Mouse (Mus musculus) left cerebral cortex, adult 18-20 months (tissue): Measurements from ENCODE around the gene Mpst. TPM values are rescaled to one million over a fixed set of nuclear protein-coding genes. Genes with fewer than 3 reads are reported as not detected.

Experiments used
- DNase-seq, 2 experiments: peaks; one replicate each; pipeline ENCODE4 v3.0.0; 2021 to 2022; ENCODE audit warnings: low spot score in 2 of 2, mixed read lengths in 1 of 2
- total RNA-seq, 2 experiments: library from RNA; stranded (reverse); gene quantifications; 2 replicates each; pipeline ENCODE4 v1.2.3; 2021

The Mpst gene
- total RNA-seq, 2 experiments from 2014 or later = 28.4 to 33.0 TPM

DNA sequence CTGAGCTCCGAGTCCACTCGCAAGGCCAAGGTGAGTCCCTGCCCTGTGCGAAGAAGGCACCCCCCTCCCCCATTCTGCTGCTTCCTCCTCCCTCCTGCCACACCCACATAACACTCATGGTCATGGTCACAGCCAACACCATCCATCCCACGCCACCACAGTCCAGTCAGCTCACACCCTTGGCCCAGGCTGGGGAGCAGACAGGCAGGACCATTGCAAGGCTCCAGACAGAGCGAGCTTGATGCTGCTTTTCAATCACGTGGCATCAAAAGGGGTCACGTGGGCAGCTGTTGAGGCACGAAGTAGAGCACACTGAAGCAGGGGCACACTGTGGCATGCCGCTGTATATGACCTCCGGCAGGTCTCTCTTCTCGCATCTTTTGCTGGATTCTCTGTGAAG lies 29.5 kb downstream of the Mpst start:
- DNase-seq = no peak

DNA sequence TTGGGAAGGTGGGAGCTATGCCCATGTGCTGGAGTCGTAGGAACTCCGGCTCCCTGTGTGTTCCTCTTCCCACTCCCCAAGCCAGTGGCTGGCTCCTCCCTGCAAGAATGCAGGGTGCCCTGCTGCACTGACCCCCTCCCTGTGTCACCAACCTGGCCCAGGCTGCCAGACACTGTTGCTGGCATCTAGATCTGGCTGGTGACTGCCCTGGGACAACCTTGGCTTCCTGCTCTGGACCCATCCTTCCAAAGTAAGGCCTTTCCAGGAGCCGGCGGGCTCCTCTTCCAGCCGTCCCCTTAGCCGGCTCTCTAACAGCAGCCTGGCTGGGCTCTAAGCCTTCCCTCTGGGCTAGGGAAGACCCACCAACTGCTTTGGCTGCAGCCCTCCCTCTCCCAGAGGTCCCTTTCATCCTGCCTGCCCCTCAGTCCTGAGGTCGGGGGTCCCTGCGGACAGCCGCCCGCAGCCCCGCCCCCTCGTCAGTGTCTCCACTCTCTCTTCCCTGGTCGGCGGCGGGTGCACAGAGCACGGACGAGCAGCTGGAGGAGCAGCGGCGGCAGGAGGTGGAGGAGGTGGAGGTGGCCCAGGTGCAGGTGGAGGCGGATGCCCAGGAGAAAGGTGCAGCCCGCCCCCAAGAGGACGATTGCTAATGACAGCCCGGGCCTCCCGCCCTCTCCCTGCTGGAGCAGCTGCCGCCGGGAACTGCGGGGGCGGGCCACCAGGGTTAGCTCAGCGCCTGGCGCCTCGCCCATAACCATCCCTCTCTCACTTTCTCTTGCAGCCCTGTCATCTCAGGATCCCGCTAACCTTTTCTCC lies 30.4 kb downstream of the Mpst start:
- DNase-seq = peak; percentile 90 to 94

DNA sequence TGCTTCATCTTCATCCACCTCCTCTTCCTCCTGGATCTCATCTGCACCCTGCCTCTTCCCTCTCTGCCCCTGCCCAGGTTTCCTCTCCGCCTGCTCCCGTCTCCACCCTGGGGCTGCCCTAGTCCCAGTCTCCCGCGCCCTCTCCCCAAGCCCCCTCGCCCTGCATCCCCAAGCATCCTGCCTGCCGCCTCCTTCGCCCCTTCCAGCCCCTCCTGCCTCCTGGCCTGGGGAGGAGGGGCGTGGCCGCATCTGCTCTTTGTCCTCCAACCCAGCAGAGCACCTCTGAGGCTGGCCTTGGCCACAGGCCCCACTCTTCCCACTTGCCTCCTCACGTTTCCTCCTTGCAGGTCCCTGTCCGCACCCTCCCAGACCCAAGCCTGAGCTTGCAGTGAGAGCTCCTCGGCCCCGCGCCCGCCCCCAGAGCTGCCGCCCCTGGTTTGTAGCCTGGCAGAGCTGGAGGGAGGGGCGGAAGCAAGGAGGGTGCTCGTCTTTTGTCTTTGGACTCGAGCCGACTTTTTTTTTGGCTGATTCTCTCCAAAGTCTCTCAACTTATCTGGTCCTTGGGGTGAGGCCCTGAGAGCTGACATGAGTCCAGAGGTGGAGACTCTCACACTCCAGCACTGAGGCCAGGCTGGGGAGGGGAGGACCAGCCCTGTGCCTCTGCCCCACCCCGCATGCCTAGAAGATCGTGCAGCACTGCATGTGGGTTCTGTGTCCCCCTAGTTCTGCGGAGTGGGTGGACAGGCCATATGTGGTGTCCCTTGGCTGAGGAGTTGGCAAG lies 31.2 kb downstream of the Mpst start:
- DNase-seq = peak; percentile 70 to 88

DNA sequence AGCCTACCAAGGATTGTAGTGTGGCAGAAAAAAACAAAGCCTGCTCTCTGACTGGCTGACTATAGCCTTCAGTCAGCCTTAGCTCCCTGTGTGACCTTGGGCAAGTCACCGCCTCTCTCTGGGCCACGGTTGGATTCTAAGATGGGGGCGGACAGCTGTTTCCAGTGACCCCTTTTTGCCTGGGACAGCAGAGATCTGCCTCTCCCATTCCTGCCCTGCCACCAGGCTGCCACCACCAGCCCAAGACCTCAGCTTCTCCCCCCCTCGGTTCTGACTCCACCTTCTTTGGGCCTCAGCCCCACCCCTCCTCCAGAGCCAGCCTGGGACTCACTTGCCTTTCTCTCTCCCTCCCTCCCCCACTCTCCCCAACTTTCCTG lies 31.8 kb downstream of the Mpst start:
- no peak for DNase-seq

DNA sequence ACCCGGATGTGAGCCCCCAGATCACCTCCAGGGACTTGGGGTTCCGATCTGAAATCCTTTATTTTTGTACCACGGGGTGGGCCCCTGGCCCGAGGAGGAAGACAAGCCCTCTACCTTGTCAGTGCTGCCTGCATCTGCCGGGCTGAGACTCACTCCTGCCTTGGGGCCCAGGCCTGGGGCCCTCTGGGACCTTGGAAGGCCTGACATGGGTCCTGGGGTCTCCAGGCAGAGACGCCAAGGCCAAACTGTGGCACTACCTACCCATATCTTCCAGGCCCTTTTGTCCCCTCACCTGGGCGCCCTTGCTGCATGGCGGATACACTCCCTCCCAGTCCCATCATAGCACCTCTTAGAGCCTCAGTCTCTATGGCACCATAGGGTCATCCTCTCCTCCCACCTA lies 32.3 kb downstream of the Mpst start:
- DNase-seq = no peak

DNA sequence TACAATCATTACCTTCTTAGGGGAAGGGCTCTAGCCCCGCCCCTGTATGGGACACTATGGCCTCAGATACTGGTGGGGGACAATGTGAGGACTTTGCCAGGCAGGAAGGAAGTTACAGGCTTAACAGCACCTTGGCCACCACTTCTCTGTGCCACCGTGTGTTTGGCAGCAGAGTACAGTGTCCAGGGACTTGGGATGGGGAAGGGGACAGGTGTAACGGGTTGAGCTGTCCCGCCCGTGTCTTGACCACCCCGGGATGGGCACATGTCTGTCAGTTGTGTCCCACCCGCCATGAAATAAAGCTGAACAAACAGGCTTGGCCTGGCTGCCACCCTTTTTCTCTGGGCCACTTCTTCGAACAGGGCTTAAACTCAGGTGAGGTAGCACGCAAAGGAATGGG lies 32.8 kb downstream of the Mpst start:
- no peak for DNase-seq

DNA sequence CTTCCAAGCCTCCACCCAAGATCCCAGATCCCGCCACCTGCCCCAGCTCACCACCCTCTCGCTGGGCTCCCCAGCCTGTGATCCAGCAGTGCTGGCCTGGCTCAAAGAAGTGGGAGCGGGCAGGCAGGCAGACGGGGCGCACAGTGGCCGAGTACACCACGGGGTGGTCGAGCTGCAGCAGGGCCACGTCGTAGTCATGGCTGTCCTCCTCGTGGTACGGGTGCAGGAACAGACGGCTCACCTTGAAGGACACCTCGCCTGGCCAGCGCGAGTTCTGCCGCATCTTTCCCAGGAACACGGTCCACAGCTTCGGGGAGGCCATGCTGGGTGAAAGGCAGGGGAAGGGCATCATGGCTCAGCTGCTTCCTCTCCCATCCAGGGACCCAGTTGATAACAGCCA lies 36.0 kb downstream of the Mpst start:
- no peak for DNase-seq

DNA sequence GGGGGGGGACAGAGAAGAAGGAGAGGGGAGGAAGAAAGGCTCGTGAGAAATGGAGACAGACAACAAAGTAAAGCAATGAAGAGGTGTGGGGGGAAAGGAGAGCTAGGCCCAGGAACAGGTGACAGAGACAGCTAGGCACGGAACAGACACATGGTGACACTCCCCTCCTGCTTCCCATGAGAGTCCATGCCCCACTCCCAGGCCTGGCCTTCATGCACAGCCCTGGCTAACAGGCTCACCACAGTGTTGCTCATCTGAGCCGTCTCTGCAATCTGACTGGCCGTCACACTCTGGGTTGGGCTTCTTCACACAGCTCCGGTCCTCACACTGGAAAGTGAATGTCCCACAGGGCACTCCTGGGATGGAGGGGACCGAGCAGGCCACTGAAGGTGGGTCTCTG lies 37.6 kb downstream of the Mpst start:
- DNase-seq = no peak

DNA sequence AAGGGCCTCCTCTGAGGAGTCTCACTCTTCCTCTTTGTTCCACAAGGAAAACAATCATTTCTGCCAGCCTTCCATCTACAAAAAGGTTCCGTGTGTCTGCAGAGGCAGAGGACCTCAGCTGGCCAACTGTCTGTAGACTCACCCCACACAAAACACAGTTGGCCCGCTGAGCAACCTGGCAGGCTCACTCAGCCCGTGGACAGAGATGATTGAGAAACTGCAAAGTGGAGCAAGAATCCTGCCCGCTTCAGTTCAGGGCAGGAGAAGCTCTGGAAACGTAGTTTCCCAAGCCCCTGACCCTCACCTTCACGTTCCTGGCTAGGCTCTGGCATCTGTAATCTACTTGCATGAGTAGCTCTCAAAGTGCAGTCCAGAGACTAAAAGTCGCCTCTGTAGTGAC lies 40.9 kb downstream of the Mpst start:
- DNase-seq = no peak

DNA sequence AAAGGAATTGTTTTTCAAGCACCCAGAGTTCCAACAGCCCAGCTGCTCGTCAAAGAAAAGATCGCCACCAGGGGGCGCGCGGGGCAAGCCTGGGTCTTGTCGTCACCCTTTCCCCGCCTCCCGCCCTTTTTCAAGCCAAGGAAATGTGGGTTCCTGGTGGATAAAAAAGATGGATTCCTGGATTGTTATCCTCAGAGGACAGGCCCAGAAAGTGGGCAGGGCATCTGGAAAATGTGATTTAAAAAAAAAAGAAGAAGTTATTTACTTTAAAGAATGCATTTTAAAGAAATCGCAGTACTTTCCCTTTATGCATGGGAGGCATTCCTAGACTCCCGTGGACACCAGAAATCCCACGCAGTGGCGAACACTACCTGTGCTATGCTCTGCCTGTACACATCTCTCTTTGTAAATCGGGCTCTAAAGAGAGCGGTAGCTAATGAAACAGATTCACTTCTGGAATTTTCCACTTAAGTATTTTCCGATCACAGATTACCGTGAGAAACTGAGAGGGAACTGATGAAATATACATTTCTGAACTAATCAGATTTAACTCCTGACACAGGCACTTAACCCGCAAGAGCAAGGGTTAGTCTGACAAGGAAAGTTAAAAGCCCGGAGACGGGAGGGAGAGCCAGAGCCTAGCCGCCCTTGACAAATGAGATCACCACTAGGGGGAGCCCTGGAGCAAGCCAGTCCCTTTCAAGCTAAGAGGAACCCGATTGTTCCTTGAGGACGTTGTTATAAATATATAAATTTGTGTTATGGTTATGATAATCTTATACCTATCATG lies 41.7 kb downstream of the Mpst start:
- peak; percentile 96 to 99 for DNase-seq

DNA sequence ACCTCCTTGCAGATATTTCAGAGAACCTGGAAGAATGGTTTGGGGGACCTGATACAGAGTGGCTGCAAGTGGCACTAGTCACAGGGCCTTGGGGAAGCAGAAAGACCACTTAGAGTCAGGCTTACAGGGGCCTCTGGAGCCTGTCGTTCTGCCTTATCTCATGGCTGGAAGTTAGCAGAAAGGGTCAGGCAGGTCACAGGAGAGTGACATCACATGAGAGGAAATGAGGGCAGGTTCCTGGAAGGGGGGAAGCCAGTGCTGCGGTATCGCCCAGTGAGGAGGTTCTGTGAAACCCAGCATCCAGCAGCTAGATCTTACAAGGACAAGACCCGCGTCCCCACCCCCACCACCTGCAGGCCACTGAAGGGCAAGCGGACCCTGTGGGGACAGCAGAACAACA lies 42.9 kb downstream of the Mpst start:
- DNase-seq = no peak

DNA sequence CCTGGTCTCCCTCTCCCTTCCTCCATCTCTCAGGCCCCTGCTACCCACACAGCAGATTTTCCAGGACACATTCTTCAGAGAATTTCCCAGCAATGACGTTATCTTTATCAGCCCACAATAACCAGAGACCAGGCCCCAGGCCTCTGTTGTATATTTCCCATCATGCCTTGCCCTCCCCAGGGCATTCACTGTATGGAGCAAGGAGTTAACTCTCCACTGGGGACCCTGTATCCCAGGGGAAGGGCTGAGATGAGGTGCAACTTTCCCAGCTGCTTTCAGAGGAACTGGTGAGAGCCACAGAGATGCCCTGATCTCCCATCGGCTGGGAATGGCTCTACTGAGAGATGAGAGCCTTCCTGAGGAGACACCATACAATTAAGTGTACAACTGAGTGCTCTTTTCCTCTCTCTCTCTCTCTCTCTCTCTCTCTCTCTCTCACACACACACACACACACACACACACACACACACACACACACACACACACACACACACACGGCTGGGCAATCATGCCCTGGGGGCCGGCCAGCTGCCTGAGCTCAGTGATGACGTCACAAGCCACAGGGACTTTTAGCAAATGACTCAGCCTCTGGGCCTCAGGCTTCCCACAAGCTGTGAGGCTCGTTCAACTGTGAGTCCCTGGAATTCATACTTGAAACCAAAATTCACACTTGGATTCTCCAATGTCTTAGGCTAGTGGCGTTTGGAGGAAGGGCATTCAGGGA lies 43.6 kb downstream of the Mpst start:
- DNase-seq = peak; percentile 46 to 49

DNA sequence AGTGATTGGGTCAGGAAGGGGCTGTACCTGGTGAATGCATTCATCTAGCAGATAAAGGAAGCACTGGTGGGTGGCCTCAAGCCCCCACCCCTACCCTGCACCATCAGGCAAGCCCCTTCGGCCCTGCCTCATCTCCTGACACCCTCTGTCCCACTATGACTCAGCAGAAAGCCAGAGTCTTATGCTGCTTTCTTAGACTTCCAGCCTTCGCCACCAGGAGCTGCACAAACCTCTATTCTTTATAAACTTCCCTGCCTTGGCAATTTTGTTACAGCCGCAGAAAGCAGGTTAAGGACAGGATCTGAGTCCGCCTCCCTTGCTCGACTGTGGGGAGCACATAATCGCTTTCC lies 44.2 kb downstream of the Mpst start:
- no peak for DNase-seq

DNA sequence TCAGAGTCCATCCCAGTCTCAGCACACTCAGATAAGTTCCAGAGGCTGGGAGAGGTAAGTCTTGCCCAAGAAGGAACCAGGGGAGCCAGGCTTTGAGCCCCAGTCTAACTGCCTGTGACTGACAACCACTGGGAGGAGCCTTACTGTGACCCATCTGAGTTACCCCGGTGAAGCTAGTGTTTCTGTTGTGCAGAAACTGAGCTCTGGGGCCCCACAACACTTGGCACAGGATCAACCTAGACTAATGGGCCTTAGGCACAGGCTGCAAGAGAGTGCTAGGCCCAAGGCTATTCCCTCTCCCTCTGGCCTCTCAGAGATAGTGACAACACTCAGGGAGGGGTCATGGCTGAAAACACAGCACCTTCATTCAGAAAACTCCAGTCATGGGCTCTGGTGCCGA lies 45.0 kb downstream of the Mpst start:
- DNase-seq = no peak

DNA sequence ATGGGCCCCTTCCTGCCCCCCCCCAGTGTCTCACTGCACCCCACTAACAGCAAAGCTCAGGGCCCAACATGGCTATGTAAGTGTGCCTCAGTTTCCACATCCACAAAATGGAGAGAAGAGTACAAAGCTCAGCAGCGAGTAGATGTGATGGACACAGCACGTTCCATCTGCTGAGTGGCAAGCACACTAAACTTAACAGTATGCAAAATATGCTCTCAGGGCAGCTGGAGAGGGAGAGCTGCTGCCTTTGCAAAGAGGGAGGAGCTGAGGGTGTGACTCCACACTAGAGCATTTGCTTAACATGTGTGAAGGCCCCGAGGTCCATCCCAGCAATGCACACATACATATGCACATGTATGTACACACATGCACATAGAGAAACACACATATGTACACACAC lies 46.7 kb downstream of the Mpst start:
- no peak for DNase-seq

DNA sequence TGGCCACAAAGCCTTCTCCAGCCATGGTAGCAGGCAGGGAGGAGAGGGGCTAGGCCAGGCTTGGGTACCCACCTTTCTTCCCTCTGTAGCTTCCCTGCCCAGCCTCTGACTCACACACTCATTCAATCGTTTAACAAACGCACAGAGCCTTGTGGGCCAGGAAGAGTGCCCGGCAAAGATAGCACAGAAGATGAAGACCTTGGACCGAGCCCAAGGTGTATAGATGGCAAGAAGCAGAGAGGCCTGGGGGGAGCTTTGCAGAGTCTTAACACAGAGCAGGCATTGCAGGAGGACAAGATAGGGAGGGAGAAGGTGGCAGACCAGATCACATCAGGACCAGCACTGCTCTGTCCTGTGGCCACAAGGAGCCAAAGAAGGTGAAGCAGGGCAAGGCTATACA lies 49.0 kb downstream of the Mpst start:
- no peak for DNase-seq

DNA sequence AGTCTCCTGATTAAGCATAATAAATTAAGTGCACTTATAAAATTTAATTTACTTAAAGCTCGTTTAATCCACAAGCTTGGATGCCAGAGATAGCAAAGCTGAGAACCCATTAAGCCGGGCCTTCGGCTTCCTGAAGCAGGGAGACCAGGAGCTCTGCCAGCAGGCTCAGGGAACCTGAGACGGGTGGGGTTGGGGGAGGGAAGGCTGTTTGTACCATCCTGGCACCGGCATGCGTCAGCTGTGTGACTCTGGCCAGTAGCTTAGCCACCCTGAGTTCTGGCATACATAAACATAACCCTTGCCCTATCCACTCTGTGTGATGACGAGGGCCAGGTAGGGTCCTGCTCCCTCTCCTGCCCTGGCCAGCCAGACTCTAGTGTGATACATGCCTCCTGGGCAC lies 49.8 kb downstream of the Mpst start:
- no peak for DNase-seq

DNA sequence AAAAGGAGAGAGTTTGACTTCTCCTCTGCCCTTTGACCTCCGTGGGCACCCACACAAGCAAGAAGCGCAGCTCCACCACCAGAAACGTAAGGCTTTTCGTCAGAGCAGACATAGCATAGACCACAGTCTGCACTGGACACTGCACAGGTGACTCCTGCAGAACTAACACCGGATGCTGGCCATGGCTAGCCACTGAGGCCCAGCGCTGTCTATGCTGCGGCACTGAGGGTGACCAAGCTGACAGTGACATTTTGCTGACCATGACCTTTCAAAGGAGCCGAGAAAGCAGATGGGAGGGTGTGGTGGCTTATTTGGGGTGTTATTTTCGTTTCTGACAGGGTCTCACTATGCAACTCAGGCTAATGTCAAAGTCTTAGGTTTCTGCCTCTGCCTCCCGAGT lies 51.0 kb downstream of the Mpst start:
- no peak for DNase-seq

DNA sequence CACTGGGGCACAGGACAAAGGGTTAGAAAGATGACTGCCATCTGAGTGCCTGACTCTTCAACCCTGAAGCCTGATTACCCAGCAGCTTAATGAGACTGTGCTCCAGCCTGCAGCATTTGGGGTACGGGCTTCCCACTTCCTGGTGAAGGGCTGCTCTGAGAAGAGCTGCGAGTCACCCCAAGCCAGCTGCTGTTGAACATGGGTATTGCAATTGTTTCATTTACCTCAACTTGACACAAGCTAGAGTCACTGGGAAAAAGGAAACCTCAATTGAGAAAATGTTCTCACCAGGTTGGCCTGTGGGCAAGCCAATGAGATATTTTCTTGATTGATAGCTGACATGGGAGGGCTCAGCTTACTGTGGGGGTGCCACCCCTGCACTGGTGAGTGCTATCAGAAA lies 56.8 kb downstream of the Mpst start:
- no peak for DNase-seq
